Mouse (Mus musculus) midbrain, postnatal 0 days (tissue): ENCODE data around the gene Frmd4b. TPM values are rescaled to one million over a fixed set of nuclear protein-coding genes. Genes with fewer than 3 reads are reported as not detected.

Experiments used
- ATAC-seq: fragments of 200-750 bp; cut with Nextera tagmentation; 2 replicates; pipeline ENCODE4 v1.8.0; 2017; ENCODE audit warnings: moderate number of reproducible peaks, mild to moderate bottlenecking, moderate TSS enrichment, moderate library complexity; ENCODE audit not compliant: low FRiP score
- DNase-seq: peaks from one replicate; pipeline ENCODE4 v3.0.0-alpha.2; 2015; ENCODE audit warnings: low spot score
- H3K27ac ChIP-seq: fragments of 300-500 bp; sonication (generic); 2 replicates; pipeline ENCODE4 v1.5.1; 2014; ENCODE audit warnings: low read depth, mild to moderate bottlenecking, low read length, mixed read lengths
- H3K27me3 ChIP-seq: fragments of 300-500 bp; sonication (generic); 2 replicates; pipeline ENCODE4 v1.6.1; 2014; ENCODE audit warnings: low read length, control low read depth, mixed read lengths; ENCODE audit not compliant: insufficient read depth
- H3K36me3 ChIP-seq: fragments of 300-500 bp; sonication (generic); 2 replicates; pipeline ENCODE4 v1.6.1; 2014; ENCODE audit warnings: low read length, control low read depth, mixed read lengths; ENCODE audit not compliant: insufficient read depth
- H3K4me1 ChIP-seq: fragments of 300-500 bp; sonication (generic); 2 replicates; pipeline ENCODE4 v1.6.1; 2014; ENCODE audit warnings: mild to moderate bottlenecking, control low read depth, antibody characterized with exemption, low read length, mixed read lengths; ENCODE audit not compliant: insufficient read depth
- H3K4me2 ChIP-seq: fragments of 300-500 bp; sonication (generic); 2 replicates; pipeline ENCODE4 v1.6.1; 2014; ENCODE audit warnings: low read depth, mild to moderate bottlenecking, low read length, mixed read lengths; ENCODE audit not compliant: poor library complexity, severe bottlenecking
- H3K4me3 ChIP-seq: fragments of 300-500 bp; sonication (generic); 2 replicates; pipeline ENCODE4 v1.5.1; 2014; ENCODE audit warnings: low read depth, mild to moderate bottlenecking, low read length, moderate library complexity
- H3K9ac ChIP-seq: fragments of 300-500 bp; sonication (generic); replicated peaks from 2 replicates; pipeline ENCODE4 v1.6.1; 2014; ENCODE audit warnings: mild to moderate bottlenecking, low read length, moderate library complexity, mixed read lengths; ENCODE audit not compliant: poor library complexity, severe bottlenecking
- H3K9me3 ChIP-seq: fragments of 300-500 bp; sonication (generic); 2 replicates; pipeline ENCODE4 v1.6.1; 2016; ENCODE audit warnings: low read length, control low read depth
- CTCF ChIP-seq: IDR thresholded peaks from 2 replicates; pipeline ENCODE4 v1.5.1; 2016; ENCODE audit warnings: antibody characterized with exemption, mild to moderate bottlenecking
- WGBS: fragments of 180-500 bp; shearing (Covaris S2); extraction: QIAGEN DNeasy Blood & Tissue Kit; methylation state at CpG from one replicate; pipeline ENCODE4 v1.1.7; 2014; 5-methylcytosine and 5-hydroxymethylcytosine counted together
- polyA plus RNA-seq: library from polyadenylated mRNA; unstranded; fragments of >200 nt; fragmentation: Nextera tagmentation; extraction: Ambion mirVana; gene quantifications from 2 replicates; pipeline ENCODE4 v1.2.1, GENCODE M21; 2015
- total RNA-seq: library from RNA; depleted of rRNA; stranded (reverse); fragments of >200 nt; gene quantifications from 2 replicates; pipeline ENCODE4 v1.2.3, GENCODE M21; 2014

Gene Frmd4b
- total and polyA plus RNA-seq, 2 experiments from 2014 or later = 7.9 to 20.7 TPM

GRCm38 (mm10) chr6:97302303-97302702, 315.0 kb downstream of the Frmd4b start:
- ATAC-seq (no peak), DNase-seq (no peak)
- Histone ChIP-seq H3K27ac (no peak overlapping the region), H3K27me3 (no peaks in the 10 kb centered on the region), H3K9ac (no peak overlapping the region), H3K4me1 (no peaks in the 10 kb centered on the region), H3K9me3 (no peaks in the 10 kb centered on the region), H3K36me3 (0 out of 2 replicates have a peak, but pooled peaks cover 3% of the 10 kb centered on the region), H3K4me2 (no peak overlapping the region), H3K4me3 (no peak overlapping the region)
- 85% methylated on average over 7 of the region's 7 CpGs for WGBS
- TF ChIP-seq CTCF = no peak

- H3K36me3 ChIP-seq = peaks cover 2% of the 10 kb centered on the region
Observed at GRCm38 (mm10) chr6:97300659-97301058, 316.7 kb downstream of the Frmd4b start.

GRCm38 (mm10) chr6:97300180-97300579, 317.2 kb downstream of the Frmd4b start:
- no peak for ATAC-seq
- Histone ChIP-seq H3K9ac (no peak overlapping the region), H3K27me3 (no peaks in the 10 kb centered on the region), H3K27ac (no peak overlapping the region), H3K4me1 (no peaks in the 10 kb centered on the region), H3K36me3 (peaks cover 7% of the 10 kb centered on the region), H3K4me2 (no peak overlapping the region), H3K4me3 (no peak overlapping the region), H3K9me3 (no peaks in the 10 kb centered on the region)
- no peak for DNase-seq
- TF ChIP-seq CTCF = no peak
- WGBS = 94% methylated on average over 6 of the region's 6 CpGs

More at GRCm38 (mm10) chr6:97300659-97301058, 316.7 kb downstream of the Frmd4b start:
- Histone ChIP-seq H3K9ac (no peak overlapping the region), H3K4me3 (no peak overlapping the region), H3K27me3 (no peaks in the 10 kb centered on the region), H3K4me1 (no peaks in the 10 kb centered on the region), H3K27ac (no peak overlapping the region), H3K4me2 (no peak overlapping the region), H3K9me3 (no peaks in the 10 kb centered on the region)
- no peak for ATAC-seq
- WGBS = 89% methylated on average over 6 of the region's 6 CpGs
- DNase-seq = no peak
- no peak for TF ChIP-seq CTCF

- Histone ChIP-seq H3K9ac (no peak overlapping the region), H3K4me2 (no peak overlapping the region), H3K36me3 (peaks cover 8% of the 10 kb centered on the region), H3K27me3 (no peaks in the 10 kb centered on the region), H3K27ac (no peak overlapping the region), H3K9me3 (no peaks in the 10 kb centered on the region), H3K4me1 (no peaks in the 10 kb centered on the region), H3K4me3 (no peak overlapping the region)
- ATAC-seq = no peak
- no peak for TF ChIP-seq CTCF
- WGBS = 92% methylated on average over 3 of the region's 3 CpGs
- DNase-seq = no peak
Observed at GRCm38 (mm10) chr6:97297151-97297550, 320.2 kb downstream of the Frmd4b start.

- no peak overlapping the region for H3K9ac ChIP-seq
- no peak overlapping the region for H3K27ac ChIP-seq
- ATAC-seq = no peak
- no peak overlapping the region for H3K4me3 ChIP-seq
- 96% methylated on average over 21 of the region's 21 CpGs for WGBS
- H3K4me1 ChIP-seq = no peaks in the 10 kb centered on the region
- H3K27me3 ChIP-seq = no peaks in the 10 kb centered on the region
- no peak overlapping the region for H3K4me2 ChIP-seq
- DNase-seq = no peak
- H3K9me3 ChIP-seq = no peaks in the 10 kb centered on the region
- H3K36me3 ChIP-seq = peaks cover 15% of the 10 kb centered on the region
- TF ChIP-seq CTCF = no peak
Observed at GRCm38 (mm10) chr6:97295866-97296527, 321.3 kb downstream of the Frmd4b start.

GRCm38 (mm10) chr6:97295416-97295815, 321.9 kb downstream of the Frmd4b start:
- no peak overlapping the region for H3K4me2 ChIP-seq
- WGBS = 94% methylated on average over 9 of the region's 9 CpGs
- no peaks in the 10 kb centered on the region for H3K9me3 ChIP-seq
- H3K36me3 ChIP-seq = peaks cover 15% of the 10 kb centered on the region
- DNase-seq (no peak), ATAC-seq (no peak)
- no peak overlapping the region for H3K27ac ChIP-seq
- H3K27me3 ChIP-seq = no peaks in the 10 kb centered on the region
- H3K4me3 ChIP-seq = no peak overlapping the region
- TF ChIP-seq CTCF = no peak
- H3K4me1 ChIP-seq = no peaks in the 10 kb centered on the region
- no peak overlapping the region for H3K9ac ChIP-seq
